Mouse (Mus musculus) induced T-regulatory cell, adult 2 months (primary cell): Measurements from ENCODE around the gene Btbd35f1.
"Not testable (repeated sequence)": the region's sequence is repeated elsewhere in the genome, so short reads cannot be mapped to it uniquely, and the experiment has no call there.

Experiments used
- DNase-seq: peaks from one replicate; pipeline ENCODE4 v3.0.0-alpha.2; 2012; ENCODE audit warnings: low read depth

The Btbd35f1 gene

DNA sequence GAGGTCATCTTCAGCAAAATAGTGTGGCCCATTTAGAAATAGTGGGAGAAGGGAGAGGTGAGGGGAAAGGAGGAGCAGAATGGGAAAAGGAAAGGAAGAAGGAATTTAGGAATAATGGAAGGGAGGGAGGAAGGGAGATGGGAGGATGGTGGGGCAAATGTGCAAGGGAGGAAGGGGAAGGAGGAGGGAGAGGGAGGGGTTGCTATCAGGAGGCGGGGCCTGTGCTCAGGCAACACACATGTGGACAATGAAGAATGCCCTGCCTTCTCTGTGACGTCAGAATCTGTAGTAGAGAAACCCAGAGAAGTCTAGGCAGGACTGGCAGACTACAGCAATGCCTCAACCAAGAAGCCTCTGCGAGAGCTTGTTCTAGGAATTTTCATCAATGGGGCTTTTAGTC lies at the start of gene Btbd35f1:
Btbd35f1 (plus strand) TSS at position 301 of the 400 bp plus-strand sequence.
- not testable (repeated sequence) for DNase-seq

DNA sequence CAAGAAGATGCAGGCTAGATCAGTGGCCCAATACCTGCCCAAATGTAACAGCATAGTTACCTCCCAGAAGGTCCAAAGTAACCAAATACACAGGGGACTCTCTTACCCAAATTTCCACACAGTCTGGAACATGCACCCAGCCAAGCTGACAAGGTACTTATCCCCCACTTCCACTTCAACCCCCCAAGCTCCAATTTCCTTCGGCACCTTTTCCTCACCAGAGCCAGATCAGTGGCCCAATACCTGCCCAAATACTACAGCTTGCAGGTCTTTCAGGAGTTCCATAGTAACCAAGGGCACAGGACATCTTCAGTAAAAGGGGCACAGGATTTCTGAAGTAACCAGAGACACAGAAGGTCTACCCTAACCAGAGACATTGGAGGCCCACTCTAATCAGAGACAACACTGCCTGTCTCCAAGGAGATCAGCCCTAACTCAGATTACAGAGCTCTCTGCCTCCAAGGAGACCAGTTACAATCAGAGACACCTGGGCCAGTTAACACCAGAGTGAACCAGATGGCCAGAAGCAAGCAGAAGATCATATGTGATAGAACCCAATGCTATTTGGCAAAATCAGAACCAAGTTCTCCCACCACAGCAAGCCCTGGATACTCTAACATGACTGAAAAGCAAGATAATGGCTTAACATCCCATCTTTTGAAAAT lies 31.2 kb downstream of the Btbd35f1 start:
- DNase-seq = not testable (repeated sequence)

DNA sequence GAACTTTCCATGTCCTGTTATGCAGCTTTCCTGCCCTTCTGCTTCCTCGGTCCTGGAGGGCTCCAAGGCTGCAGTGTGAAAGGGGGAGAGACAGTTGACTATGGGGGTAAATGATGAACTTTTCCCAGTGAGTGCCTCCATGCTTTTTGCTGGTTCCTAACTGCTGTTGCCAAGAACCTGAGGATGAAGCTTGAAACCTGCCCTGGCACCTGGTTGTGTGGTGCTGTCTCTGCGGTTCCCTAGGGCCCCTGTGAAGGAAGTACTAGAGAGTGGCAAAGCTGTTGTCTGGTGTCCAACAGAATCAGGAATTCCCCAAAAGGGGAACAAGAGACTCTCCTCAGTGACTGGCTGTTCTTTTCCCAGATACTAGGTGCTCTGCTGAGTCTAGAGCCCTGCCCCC lies 41.2 kb downstream of the Btbd35f1 start:
- not testable (repeated sequence) for DNase-seq

DNA sequence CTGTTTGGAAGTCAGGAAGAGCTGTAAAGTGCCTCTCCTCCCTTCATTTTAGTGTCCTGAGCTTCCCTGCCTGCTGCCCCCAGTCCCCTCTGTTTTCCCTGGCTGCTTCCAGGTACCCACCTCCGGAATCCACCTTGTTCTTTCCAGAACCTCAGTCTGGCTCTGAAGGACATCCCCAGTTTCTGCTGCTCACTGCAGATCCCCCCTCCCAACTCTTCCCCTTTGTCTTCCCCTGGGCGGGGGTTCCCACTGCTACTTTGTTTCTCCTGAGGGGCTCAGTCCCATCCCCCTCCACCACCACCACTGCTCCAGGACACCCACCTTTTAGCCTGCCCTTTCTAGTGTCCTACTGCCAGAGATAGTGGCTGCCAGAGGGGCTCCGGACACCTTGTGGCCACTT lies 41.6 kb downstream of the Btbd35f1 start:
- DNase-seq = not testable (repeated sequence)
